8 mouse cellular contexts compared by ENCODE assay signal in genomic region chr9:95404811-95405465, GRCm38 (mm10). TPM values are rescaled to one million over a fixed set of nuclear protein-coding genes. Genes with fewer than 3 reads are reported as not detected.
A peak's percentile ranks its signal among the peaks of the same experiment; 100 is the strongest.
DNase-seq lines count a peak whose midpoint lies in the region; ATAC-seq lines count a peak whose summit lies in the region.

No protein-coding gene starts in this region.

- no peak overlapping the region for H3K27ac ChIP-seq in embryonic facial prominence, embryonic 12.5 days
- H3K27ac ChIP-seq in intestine, embryonic 16.5 days (ENCODE audit: low read length), result no peak overlapping the region
- H3K27ac ChIP-seq in midbrain, embryonic 11.5 days (ENCODE audit: low read depth, low read length), result no peak overlapping the region

- peak overlapping the region; percentile 91 for H3K4me2 ChIP-seq in embryonic facial prominence, embryonic 12.5 days (replicated peaks)
- H3K4me2 ChIP-seq in intestine, embryonic 16.5 days (ENCODE audit: low read depth, low read length), result peak overlapping the region; percentile 98
- H3K4me2 ChIP-seq in midbrain, embryonic 11.5 days, result peak overlapping the region; percentile 94

- peaks cover 6% of the 10 kb centered on the region; the same call in 1 of the 2 replicates for H3K36me3 ChIP-seq in embryonic facial prominence, embryonic 12.5 days
- H3K36me3 ChIP-seq in intestine, embryonic 16.5 days (ENCODE audit: control insufficient read depth, insufficient read depth, low read length), result no peaks in the 10 kb centered on the region
- H3K36me3 ChIP-seq in midbrain, embryonic 11.5 days (ENCODE audit: control insufficient read depth, insufficient read depth, low read length), result no peaks in the 10 kb centered on the region

- H3K27me3 ChIP-seq in embryonic facial prominence, embryonic 12.5 days, result no peaks in the 10 kb centered on the region
- H3K27me3 ChIP-seq in intestine, embryonic 16.5 days (replicated peaks; ENCODE audit: control insufficient read depth, insufficient read depth, low read length), result peaks cover 24% of the 10 kb centered on the region
- H3K27me3 ChIP-seq in midbrain, embryonic 11.5 days (ENCODE audit: control insufficient read depth, insufficient read depth, low read length), result no peaks in the 10 kb centered on the region; the same call in 1 of the 2 replicates

- no peak for ATAC-seq in embryonic facial prominence, embryonic 12.5 days (ENCODE audit: insufficient number of reproducible peaks, insufficient read depth, low FRiP score, low TSS enrichment)
- no peak for ATAC-seq in intestine, embryonic 16.5 days
- no peak for ATAC-seq in midbrain, embryonic 11.5 days (ENCODE audit: low FRiP score)

- H3K4me1 ChIP-seq in embryonic facial prominence, embryonic 12.5 days, result peaks cover 27% of the 10 kb centered on the region
- H3K4me1 ChIP-seq in intestine, embryonic 16.5 days (ENCODE audit: control insufficient read depth, insufficient read depth, low read length), result peaks cover 8% of the 10 kb centered on the region
- peaks cover 12% of the 10 kb centered on the region; the same call in 1 of the 2 replicates for H3K4me1 ChIP-seq in midbrain, embryonic 11.5 days (ENCODE audit: control insufficient read depth, insufficient read depth, low read length)

- DNase-seq in heart, adult 11 months, result peak; percentile 86
- no peak for DNase-seq in heart, adult 18-20 months
- DNase-seq in CD4-positive helper T cell, adult 2 months (ENCODE audit: low read depth, low spot score), result peak; percentile 6
- DNase-seq in midbrain, embryonic 11.5 days (ENCODE audit: low spot score, missing footprints), result peak; percentile 75
- DNase-seq in urinary bladder, postnatal 10 days (ENCODE audit: low spot score), result no peak
- DNase-seq in layer of hippocampus, adult 11-12 months (ENCODE audit: low spot score), result no peak

- H3K4me3 ChIP-seq in embryonic facial prominence, embryonic 12.5 days, result peak overlapping the region; percentile 78
- H3K4me3 ChIP-seq in intestine, embryonic 16.5 days (ENCODE audit: low read length), result peak overlapping the region; percentile 68
- H3K4me3 ChIP-seq in midbrain, embryonic 11.5 days (ENCODE audit: low read depth, low read length), result peak overlapping the region; percentile 74

- 69% methylated on average over 38 of the region's 38 CpGs for WGBS in embryonic facial prominence, embryonic 12.5 days
- WGBS in intestine, embryonic 16.5 days, result 70% methylated on average over 38 of the region's 38 CpGs
- 70% methylated on average over 38 of the region's 38 CpGs for WGBS in midbrain, embryonic 11.5 days

- no peaks in the 10 kb centered on the region for H3K9me3 ChIP-seq in embryonic facial prominence, embryonic 12.5 days
- no peaks in the 10 kb centered on the region for H3K9me3 ChIP-seq in intestine, embryonic 16.5 days (ENCODE audit: control insufficient read depth, low read length)
- no peaks in the 10 kb centered on the region for H3K9me3 ChIP-seq in midbrain, embryonic 11.5 days (ENCODE audit: control insufficient read depth, low read length)

- H3K9ac ChIP-seq in embryonic facial prominence, embryonic 12.5 days, result peak overlapping the region; percentile 87; the same call in 1 of the 2 replicates
- peak overlapping the region; percentile 74; the same call in 1 of the 2 replicates for H3K9ac ChIP-seq in intestine, embryonic 16.5 days (ENCODE audit: low read depth, low read length)
- no peak overlapping the region; the same call in none of the 2 replicates for H3K9ac ChIP-seq in midbrain, embryonic 11.5 days (ENCODE audit: low read length)

RNA-seq across cellular contexts. Expression of gene Chst2, which starts 1.6 kb away (rescaled TPM):
- total RNA-seq in heart, adult 18-20 months (2021), result 1 to 10 TPM; 1.2 TPM
- 10.1 and 10.8 TPM in 2 replicates for polyA plus RNA-seq in embryonic facial prominence, embryonic 12.5 days (2016; fragmentation: Nextera tagmentation; extraction: Ambion mirVana)
- polyA plus RNA-seq in intestine, embryonic 16.5 days (2015; fragmentation: Nextera tagmentation; extraction: Ambion mirVana), result 3.7 and 4.1 TPM in 2 replicates
- polyA plus RNA-seq in midbrain, embryonic 11.5 days (2014; fragmentation: Nextera tagmentation; extraction: Ambion mirVana), result 8.2 and 8.4 TPM in 2 replicates

Comparison
In these comparisons a context has a peak if more than half of its experiments do, and no peak if none do; other contexts are left out.
1. DNase-seq: peak in heart, adult 11 months (single experiment), CD4-positive helper T cell, adult 2 months (single experiment) and midbrain, embryonic 11.5 days (single experiment); none in heart, adult 18-20 months (0 of 2), urinary bladder, postnatal 10 days (single experiment) and layer of hippocampus, adult 11-12 months (single experiment).
2. Peak in every context shown above with its lines, with median percentiles within 50 percentile points of each other: H3K4me2 ChIP-seq and H3K4me3 ChIP-seq.